Mouse (Mus musculus) lung, postnatal 0 days (tissue): ENCODE data around the gene Mcoln3.

Source experiments
- CTCF ChIP-seq: IDR thresholded peaks from 2 replicates; pipeline ENCODE4 v1.5.1; 2016; ENCODE audit warnings: antibody characterized with exemption, mild to moderate bottlenecking
- EP300 ChIP-seq: IDR thresholded peaks from 2 replicates; pipeline ENCODE4 v1.6.1; 2016; ENCODE audit warnings: antibody characterized with exemption, mild to moderate bottlenecking, control low read depth

GRCm38 (mm10) chr3:146158039-146158438 lies 40.8 kb downstream of the Mcoln3 start:
- TF ChIP-seq CTCF (no peak), EP300 (no peak)
